Mouse (Mus musculus): Measurements from ENCODE around the gene Zbed6.
"Not testable (repeated sequence)": the region's sequence is repeated elsewhere in the genome, so short reads cannot be mapped to it uniquely, and the experiment has no call there.

Gene Zbed6

GRCm38 (mm10) chr1:133660466-133661202 lies at the start of gene Zbed6:
Zbed6 (minus strand) TSS chr1:133660885.
- DNase-seq (ENCODE audit: low spot score): peak; percentile 42

GRCm38 (mm10) chr1:133709292-133709691 lies 48.6 kb upstream of the Zbed6 start:
- DNase-seq (ENCODE audit: low spot score): no peak

GRCm38 (mm10) chr1:133701824-133702223 lies 41.1 kb upstream of the Zbed6 start:
- not testable (repeated sequence) for DNase-seq (ENCODE audit: low spot score)

- DNase-seq (ENCODE audit: low spot score): no peak
These were observed 37.4 kb upstream of the Zbed6 start for GRCm38 (mm10) chr1:133697935-133698620.

DNA sequence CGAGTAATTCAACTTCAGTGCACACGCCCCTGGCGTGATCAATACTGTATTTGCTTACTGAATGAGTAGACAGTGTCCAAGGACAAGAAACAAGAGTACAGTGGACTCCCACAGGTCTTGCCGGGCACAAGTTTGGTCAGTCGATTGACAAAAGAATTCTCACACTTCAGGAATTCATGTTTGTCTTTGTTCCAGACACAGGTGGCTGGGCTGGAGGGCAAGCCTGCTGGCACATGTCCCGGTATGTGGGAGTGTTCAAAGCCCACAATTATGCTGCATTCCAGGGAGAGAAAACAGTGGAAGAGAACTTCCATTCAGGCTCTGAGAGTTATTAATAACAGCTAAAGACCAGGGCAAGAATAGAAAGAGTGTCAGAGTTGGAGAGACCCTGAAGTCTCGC lies 35.2 kb upstream of the Zbed6 start:
- peak; percentile 52 for DNase-seq (ENCODE audit: low spot score)

DNA sequence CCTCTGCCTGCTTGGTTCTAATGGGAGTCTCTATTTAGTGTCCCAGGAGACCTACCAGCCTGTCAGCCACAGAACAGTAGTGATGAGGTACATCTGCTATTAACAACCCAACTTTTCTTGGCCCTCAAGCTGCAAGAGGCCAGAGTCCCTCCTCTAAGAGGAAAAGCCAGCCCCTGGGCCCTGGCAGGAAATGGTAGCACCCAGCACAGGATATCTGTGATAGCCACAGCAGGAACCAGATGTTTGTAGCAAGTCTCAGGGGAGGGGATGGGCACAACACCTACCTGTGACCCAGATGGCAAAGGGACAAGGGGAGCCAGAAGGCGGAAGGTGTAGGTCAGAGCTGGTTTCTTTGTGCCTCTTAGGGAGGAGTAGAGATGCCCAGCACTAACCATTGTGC lies 34.2 kb upstream of the Zbed6 start:
- DNase-seq (ENCODE audit: low spot score): no peak

GRCm38 (mm10) chr1:133694301-133694700 lies 33.6 kb upstream of the Zbed6 start:
- no peak for DNase-seq (ENCODE audit: low spot score)

DNA sequence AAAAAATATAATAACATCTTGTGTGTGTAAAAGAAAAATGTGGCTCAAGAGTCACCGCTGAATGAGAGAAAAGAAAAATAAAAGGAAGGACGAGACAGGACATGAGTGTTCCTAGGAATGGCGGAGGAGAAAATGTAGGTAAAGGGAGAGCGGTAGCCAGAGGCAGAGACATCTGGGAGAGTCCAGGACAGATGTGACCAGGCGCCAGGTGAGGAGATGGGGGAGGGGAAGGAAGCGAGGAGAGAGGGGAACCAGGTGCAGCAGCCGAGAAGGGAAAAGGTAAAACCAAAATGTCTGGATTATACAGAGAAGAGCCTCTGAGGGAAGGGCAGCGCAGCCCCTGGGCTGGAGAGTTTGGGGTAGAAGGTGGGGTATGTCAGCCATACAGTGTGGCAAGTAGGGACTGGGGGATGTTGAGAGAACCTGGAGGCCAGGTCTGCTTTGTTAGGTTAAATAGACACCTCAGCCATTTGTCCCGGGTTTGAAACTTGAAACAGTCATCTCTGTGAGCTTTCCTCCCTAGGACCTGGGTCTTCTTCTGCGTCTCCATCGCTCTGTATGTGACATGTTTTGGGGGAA lies 32.9 kb upstream of the Zbed6 start:
- DNase-seq (ENCODE audit: low spot score): no peak

DNA sequence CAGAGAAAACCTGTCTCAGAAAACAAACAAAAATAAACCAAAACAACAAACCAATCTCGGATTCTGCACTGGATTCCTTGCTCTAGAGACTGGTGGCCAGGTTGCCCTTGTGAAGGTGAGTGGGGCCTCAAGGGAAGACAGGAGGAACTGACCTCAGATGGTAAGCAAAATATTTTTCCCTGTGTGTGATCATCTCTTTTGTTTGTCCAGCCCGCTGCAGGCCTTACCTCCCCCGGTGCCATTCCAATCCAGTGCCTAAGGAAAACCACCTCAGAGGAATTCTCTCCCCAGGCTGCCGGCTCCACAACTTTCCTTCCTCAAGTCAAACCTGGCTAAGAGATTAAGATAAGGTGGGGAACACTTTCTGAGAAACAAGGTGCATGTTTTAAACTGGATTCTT lies 31.5 kb upstream of the Zbed6 start:
- no peak for DNase-seq (ENCODE audit: low spot score)

DNA sequence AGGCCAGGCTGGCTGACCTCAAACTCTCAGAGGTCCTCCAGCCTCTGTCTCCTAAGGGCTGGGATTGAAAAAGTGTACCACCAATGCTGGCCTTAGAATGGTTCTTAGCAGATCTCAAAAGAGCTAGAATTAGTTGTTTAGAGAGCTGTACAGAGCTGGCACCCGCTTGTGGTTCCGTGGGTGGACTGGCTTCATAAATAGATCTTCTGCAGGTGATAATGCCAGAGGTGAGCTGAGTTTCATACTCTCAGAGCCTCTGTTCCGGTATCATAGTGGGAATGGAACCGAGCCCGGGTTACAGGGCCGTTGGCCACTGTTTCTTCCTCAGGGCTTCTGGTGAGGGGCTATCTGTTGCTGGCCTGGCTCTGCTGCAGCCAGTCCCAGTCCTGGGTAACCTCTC lies 30.4 kb upstream of the Zbed6 start:
- no peak for DNase-seq (ENCODE audit: low spot score)

- peak; percentile 8 for DNase-seq (ENCODE audit: low spot score)
These were observed 29.2 kb upstream of the Zbed6 start, which contains the start of gene Lax1 for GRCm38 (mm10) chr1:133689897-133690296. Lax1 (minus strand) TSS chr1:133690108.

DNA sequence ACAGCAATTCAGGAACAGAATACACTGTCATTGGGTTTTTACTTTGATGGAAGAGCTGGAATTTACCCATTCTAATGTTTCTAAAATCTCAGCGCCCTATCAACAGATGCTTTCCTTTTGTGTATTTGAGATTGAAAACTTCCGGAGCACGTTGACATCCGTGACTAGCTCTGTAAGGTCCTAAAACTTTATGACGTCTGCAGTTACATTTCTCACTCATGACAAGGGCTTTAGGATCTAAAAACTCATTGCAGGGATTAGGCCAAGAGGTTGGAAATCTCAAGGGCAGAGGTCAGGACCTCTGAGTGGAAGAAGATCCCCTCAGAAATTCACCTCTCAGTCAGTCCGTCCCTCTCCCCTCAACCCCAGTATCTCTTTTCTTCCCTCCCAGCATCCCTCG lies 27.6 kb upstream of the Zbed6 start:
- no peak for DNase-seq (ENCODE audit: low spot score)

DNA sequence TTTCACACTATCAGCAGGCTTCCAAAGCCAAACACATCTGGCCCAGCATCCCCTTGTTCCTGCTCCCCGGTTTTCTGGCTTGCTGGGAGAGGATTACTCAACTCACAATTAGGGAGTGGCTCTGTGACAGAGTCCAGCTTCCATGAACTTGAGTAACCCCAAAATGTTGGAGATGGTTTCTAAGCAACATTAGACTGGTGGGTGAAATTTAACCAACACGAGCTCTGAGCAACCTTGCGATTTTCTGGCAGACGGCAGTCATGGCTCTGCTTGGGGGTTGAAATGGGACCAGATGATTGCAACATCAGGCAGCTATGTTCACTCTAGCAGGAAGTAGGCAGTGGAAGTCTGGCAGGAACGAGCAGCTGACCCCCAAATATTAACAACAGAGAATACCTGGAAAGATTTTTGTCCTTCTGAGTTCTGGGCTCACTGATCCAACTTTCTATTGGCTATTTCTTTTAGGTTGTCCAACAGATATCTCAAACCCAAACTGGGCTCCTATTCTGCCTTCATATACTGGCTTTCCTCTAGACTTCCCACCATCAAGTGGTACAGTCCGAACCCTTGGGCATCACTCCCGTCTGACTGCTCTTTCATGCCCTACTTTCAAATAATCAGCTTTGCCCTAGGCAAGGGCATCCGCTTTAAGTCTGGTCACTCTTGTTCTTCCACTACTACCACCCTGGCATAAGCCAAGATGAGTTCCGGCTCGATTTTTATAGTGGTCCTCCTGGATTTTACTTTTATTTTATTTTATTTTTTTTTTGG lies 25.2 kb upstream of the Zbed6 start:
- no peak for DNase-seq (ENCODE audit: low spot score)

- no peak for DNase-seq (ENCODE audit: low spot score)
These were observed 11.1 kb upstream of the Zbed6 start for GRCm38 (mm10) chr1:133671801-133672200.

GRCm38 (mm10) chr1:133671266-133671665 lies 10.6 kb upstream of the Zbed6 start:
- DNase-seq (ENCODE audit: low spot score): no peak

GRCm38 (mm10) chr1:133670776-133671175 lies 10.1 kb upstream of the Zbed6 start:
- no peak for DNase-seq (ENCODE audit: low spot score)

DNA sequence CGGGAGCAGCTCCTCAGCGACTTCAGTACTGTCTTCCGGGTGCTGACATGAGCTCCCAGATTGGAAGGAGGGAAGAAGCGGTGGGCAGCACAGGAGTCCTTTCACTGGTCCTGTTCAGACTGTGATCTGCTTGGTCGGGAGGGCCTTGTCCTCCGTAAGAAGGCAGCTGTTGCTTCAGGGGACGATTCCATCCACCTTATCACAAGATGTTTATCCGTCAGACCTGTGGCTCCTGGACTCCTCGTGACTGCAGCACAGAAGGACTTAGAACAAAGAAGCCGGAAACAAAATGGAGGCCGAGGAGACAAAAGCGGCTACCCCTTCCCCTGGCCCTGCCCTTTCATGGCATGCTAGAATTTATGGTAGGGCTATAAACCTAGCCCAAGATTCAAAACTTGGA lies 9.5 kb upstream of the Zbed6 start:
- no peak for DNase-seq (ENCODE audit: low spot score)

DNA sequence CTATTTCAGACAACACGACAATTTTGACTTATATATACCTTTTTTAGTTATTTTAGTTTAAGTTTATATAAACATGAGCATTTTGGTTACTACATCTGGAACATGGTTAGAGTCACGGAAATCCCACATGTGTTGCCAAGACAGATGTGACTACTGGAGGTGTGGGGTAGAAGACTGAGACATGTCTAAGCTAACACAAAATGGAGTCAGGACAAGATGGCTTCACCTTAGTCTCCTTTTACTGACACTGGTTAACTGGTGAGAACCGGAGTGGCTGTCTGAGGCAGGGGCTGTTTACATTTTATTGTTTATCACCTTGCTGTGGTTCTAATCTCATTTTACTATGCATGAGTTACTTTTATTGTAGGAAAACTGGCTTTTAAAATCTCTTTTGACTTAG lies 7.9 kb upstream of the Zbed6 start:
- DNase-seq (ENCODE audit: low spot score): no peak

DNA sequence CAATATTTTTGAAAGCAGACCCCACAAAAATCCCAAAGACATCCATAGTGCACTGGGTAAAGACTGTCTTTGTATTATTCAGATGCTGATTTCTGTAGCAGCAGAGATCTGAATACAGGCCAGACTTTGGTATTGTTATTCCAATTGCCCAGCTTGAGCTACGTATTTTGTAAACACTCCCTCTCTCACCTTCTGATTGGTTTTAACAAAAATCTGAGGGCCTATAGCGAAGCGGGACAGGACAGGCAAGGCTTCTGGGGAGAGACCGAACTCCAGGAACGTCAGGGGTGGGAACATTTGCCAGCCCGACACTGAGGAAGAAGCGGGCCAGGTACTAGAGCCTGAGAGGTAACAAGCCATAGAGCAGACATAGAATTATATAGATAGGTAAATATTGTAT lies 7.0 kb upstream of the Zbed6 start:
- DNase-seq (ENCODE audit: low spot score): no peak

DNA sequence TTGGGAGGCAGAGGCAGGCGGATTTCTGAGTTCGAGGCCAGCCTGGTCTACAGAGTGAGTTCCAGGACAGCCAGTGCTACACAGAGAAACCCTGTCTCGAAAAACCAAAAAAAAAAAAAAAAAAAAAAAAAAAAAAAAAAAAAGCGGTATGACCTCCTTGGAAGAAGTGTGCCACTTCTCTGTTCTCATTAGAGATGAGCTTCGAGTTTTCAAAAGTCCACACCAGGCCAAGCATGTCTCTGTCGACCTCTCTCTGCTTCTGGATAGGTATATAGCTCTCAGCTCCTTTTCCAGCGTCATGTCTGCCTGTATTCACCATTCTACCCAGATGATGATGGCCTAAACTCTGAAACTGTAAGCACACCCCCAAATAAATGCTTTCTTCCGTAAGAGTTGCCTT lies 5.0 kb upstream of the Zbed6 start:
- not testable (repeated sequence) for DNase-seq (ENCODE audit: low spot score)

DNA sequence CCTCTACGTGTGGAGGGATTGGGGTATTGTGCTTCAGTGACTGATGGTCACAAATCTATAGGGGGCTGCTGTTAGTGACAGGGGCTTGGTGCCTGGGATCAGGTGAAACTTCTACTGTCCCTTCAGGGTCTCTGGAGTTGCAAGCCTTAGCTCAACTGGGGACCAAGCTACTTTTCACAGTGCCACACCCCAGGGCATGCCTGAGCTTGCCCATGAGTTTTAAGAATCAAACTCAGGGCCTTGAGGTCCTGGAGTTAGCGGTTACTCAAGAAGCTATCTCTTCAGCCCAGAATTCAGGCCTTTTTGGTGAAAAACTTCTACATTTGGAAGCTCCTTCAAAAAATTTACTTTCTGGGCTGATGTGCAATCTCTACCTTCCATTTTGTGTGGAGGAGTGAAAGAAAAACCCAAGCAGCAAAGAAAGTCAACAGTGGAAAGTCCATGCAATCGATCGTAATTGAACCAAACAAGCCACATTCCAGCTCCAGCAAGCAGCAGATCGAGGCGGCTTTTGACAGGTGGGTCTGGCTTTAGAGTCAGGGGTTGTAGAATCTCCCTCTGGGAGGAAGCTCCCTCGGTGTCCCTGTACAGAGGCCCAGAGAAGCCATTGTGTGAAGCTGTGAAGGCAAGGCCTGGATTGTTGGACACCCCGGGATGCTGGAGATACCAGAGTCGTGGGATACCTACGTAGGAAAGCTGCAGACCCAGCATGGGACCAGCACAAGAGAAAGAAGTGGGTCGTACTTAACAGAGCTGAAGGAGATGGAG lies 3.7 kb upstream of the Zbed6 start:
- no peak for DNase-seq (ENCODE audit: low spot score)

DNA sequence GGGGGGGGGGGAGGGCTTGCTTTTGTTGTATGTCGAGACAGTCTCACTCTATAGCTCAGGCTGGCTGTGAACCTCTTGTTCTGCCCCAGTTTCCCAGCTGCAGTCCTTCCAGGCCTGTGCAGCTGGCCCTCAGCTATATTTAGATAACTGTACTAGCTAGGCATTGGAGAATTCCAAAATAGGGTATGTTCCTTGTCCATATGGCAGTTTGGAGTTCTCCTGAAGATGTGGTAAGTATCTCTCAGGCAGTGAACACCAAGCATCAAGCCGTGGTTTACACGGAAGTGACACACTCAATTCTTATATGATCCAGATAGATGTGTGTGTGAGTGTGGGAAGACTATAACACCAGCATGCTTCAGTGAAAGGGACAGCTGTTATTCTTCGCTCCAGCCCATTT lies 2.7 kb upstream of the Zbed6 start:
- DNase-seq (ENCODE audit: low spot score): no peak

All from embryo, embryonic 10 days (tissue).